Mouse (Mus musculus) lung, embryonic 14.5 days (tissue): ENCODE data around the gene Gm42669. TPM values are rescaled to one million over a fixed set of nuclear protein-coding genes. Genes with fewer than 3 reads are reported as not detected.

Experiments used
- ATAC-seq: fragments of 200-750 bp; cut with Nextera tagmentation; 2 replicates; pipeline ENCODE4 v1.8.0; 2017; ENCODE audit warnings: mild to moderate bottlenecking, moderate TSS enrichment, moderate library complexity; ENCODE audit not compliant: insufficient read depth
- DNase-seq: peaks from one replicate; pipeline ENCODE4 v3.0.0-alpha.2; 2015
- H3K27ac ChIP-seq: fragments of 300-500 bp; sonication (generic); 2 replicates; pipeline ENCODE4 v1.5.1; 2014; ENCODE audit warnings: low read depth, mild to moderate bottlenecking, moderate library complexity
- H3K27me3 ChIP-seq: fragments of 300-500 bp; sonication (generic); 2 replicates; pipeline ENCODE4 v1.6.1; 2014; ENCODE audit warnings: low read length, control low read depth; ENCODE audit not compliant: insufficient read depth
- H3K36me3 ChIP-seq: fragments of 300-500 bp; sonication (generic); 2 replicates; pipeline ENCODE4 v1.6.1; 2014; ENCODE audit warnings: control low read depth; ENCODE audit not compliant: insufficient read depth
- H3K4me1 ChIP-seq: fragments of 300-500 bp; sonication (generic); 2 replicates; pipeline ENCODE4 v1.6.1; 2014; ENCODE audit warnings: antibody characterized with exemption, control low read depth; ENCODE audit not compliant: insufficient read depth
- H3K4me2 ChIP-seq: fragments of 300-500 bp; sonication (generic); 2 replicates; pipeline ENCODE4 v1.6.1; 2014; ENCODE audit warnings: mild to moderate bottlenecking
- H3K4me3 ChIP-seq: fragments of 300-500 bp; sonication (generic); 2 replicates; pipeline ENCODE4 v1.5.1; 2014; ENCODE audit warnings: low read depth, low read length
- H3K9ac ChIP-seq: fragments of 300-500 bp; sonication (generic); 2 replicates; pipeline ENCODE4 v1.6.1; 2014
- H3K9me3 ChIP-seq: fragments of 300-500 bp; sonication (generic); 2 replicates; pipeline ENCODE4 v1.6.1; 2016; ENCODE audit warnings: low read depth, low read length, control low read depth
- CTCF ChIP-seq: IDR thresholded peaks from 2 replicates; pipeline ENCODE4 v1.5.1; 2016; ENCODE audit warnings: antibody characterized with exemption, low read depth
- whole genome bisulfite sequencing: fragments of 180-500 bp; shearing (Covaris S2); extraction: QIAGEN DNeasy Blood & Tissue Kit; methylation state at CpG from one replicate; pipeline ENCODE4 v1.1.7; 2014; 5-methylcytosine and 5-hydroxymethylcytosine counted together
- polyA plus RNA-seq: library from polyadenylated mRNA; unstranded; fragments of >200 nt; fragmentation: Nextera tagmentation; extraction: Ambion mirVana; gene quantifications from 2 replicates; pipeline ENCODE4 v1.2.1, GENCODE M21; 2014

The Gm42669 gene
- polyA plus RNA-seq, 1 experiment from 2014 or later = 0.43 TPM

DNA sequence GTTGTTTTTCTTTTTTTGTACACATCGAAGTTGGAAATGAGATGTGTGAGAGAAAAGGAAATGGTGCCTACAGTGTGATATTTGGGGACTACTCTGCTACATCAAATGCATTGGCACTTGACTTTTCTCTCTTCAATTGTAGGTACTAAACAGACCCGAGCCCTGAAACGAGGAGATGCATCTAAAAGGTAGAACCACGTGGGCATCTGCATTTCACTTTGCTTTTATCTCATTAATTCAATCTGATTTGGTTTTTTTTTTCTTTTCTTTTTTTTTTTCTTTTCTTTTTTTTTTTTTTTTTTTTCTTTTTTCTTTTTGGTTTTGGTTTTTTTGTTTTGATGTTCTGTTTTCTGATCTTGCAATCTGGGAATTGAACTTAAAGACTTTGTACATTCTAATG, 91.0 kb downstream of the Gm42669 start:
- peaks cover 17% of the 10 kb centered on the region for H3K36me3 ChIP-seq
- peak overlapping the region; percentile 81 for H3K4me2 ChIP-seq
- no peaks in the 10 kb centered on the region for H3K9me3 ChIP-seq
- TF ChIP-seq CTCF = no peak
- H3K4me3 ChIP-seq = peak overlapping the region; percentile 72
- ATAC-seq (no peak), DNase-seq (peak; percentile 11)
- peak overlapping the region; percentile 71; the same call in 1 of the 2 replicates for H3K9ac ChIP-seq
- 0 out of 2 replicates have a peak, but pooled peaks cover 3% of the 10 kb centered on the region for H3K4me1 ChIP-seq
- H3K27me3 ChIP-seq = no peaks in the 10 kb centered on the region
- whole genome bisulfite sequencing = 22% methylated on average over 4 of the region's 4 CpGs
- H3K27ac ChIP-seq = no peak overlapping the region

- H3K9ac ChIP-seq = no peak overlapping the region
- WGBS = 3% methylated on average over 2 of the region's 2 CpGs
- peak; percentile 91 for DNase-seq
These were observed 103.8 kb downstream of the Gm42669 start for GRCm38 (mm10) chr5:107611224-107611623.

DNA sequence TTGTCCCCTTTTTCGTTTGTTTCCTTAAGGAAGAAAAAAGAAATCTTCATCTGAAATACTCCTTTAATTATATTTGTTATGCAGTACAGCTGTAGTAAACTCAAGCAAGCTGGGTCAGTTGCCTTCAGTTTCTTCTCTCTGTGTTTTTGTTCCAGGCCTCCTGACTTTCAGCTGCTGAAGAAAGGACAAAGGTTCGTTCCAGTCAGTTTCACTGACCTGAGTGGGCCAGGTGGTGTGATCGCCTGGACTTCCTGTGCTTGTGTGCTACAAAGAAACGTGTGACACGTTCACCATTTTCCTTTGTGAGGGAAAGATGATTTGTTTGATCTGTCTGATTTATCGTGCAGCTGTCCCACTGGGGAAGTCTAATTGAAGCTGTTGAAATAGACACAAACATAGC, 110.6 kb downstream of the Gm42669 start:
- no peaks in the 10 kb centered on the region for H3K27me3 ChIP-seq
- TF ChIP-seq CTCF = no peak

More at GRCm38 (mm10) chr5:107611224-107611623, 103.8 kb downstream of the Gm42669 start:
- H3K4me3 ChIP-seq = no peak overlapping the region
- peaks cover 22% of the 10 kb centered on the region; the same call in 1 of the 2 replicates for H3K36me3 ChIP-seq
- H3K4me1 ChIP-seq = no peaks in the 10 kb centered on the region
- H3K4me2 ChIP-seq = no peak overlapping the region
- H3K9me3 ChIP-seq = no peaks in the 10 kb centered on the region
- no peak overlapping the region for H3K27ac ChIP-seq
- TF ChIP-seq CTCF = peak; percentile 94
- ATAC-seq = no peak; the same call in 1 of the 2 replicates
- H3K27me3 ChIP-seq = no peaks in the 10 kb centered on the region

GRCm38 (mm10) chr5:107621327-107621726, 113.9 kb downstream of the Gm42669 start:
- H3K4me3 ChIP-seq = no peak overlapping the region
- no peaks in the 10 kb centered on the region for H3K27me3 ChIP-seq
- no peak overlapping the region for H3K4me2 ChIP-seq
- H3K4me1 ChIP-seq = no peaks in the 10 kb centered on the region
- no peak for TF ChIP-seq CTCF
- ATAC-seq = no peak
- no peak for DNase-seq
- no peak overlapping the region for H3K27ac ChIP-seq
- no peak overlapping the region for H3K9ac ChIP-seq
- H3K9me3 ChIP-seq = no peaks in the 10 kb centered on the region
- H3K36me3 ChIP-seq = peaks cover 28% of the 10 kb centered on the region; the same call in 1 of the 2 replicates
- WGBS = 93% methylated on average over 3 of the region's 3 CpGs

More for the DNA sequence above, 110.6 kb downstream of the Gm42669 start:
- Histone ChIP-seq H3K27ac (no peak overlapping the region), H3K36me3 (peaks cover 37% of the 10 kb centered on the region; the same call in 1 of the 2 replicates), H3K4me2 (no peak overlapping the region), H3K4me3 (no peak overlapping the region), H3K9ac (no peak overlapping the region), H3K9me3 (no peaks in the 10 kb centered on the region), H3K4me1 (no peaks in the 10 kb centered on the region)
- WGBS = 65% methylated on average over 6 of the region's 6 CpGs
- DNase-seq = no peak
- ATAC-seq = no peak

Other genes with a start within 250 kb of the Gm42669 start
- gene Tgfbr3, start 218.0 kb upstream of the Gm42669 start, polyA plus RNA-seq = 23.8 and 23.9 TPM in 2 replicates
- gene Brdt, start 176.5 kb upstream of the Gm42669 start, polyA plus RNA-seq = 1.4 and 1.5 TPM in 2 replicates
- gene Ephx4, start 104.9 kb upstream of the Gm42669 start, polyA plus RNA-seq = 1.6 and 2.2 TPM in 2 replicates
- gene Lpcat2b, start 76.1 kb upstream of the Gm42669 start, polyA plus RNA-seq = not detected in 2 replicates
- 4.3 and 5.9 TPM in 2 replicates for gene Btbd8, start 69.6 kb upstream of the Gm42669 start, polyA plus RNA-seq
- 0.04 and 0.09 TPM in 2 replicates for gene 1700028K03Rik, start 27.1 kb downstream of the Gm42669 start, polyA plus RNA-seq
- 17.5 and 17.8 TPM in 2 replicates for gene Rpap2, start 89.8 kb downstream of the Gm42669 start, polyA plus RNA-seq
- 27.2 and 27.5 TPM in 2 replicates for gene Glmn, start 90.3 kb downstream of the Gm42669 start, polyA plus RNA-seq
- gene Gfi1, start 218.4 kb downstream of the Gm42669 start, polyA plus RNA-seq = 0.07 and 0.14 TPM in 2 replicates